Mouse (Mus musculus) C2C12 (cell line): Measurements from ENCODE around the gene Sdk1.

Source experiments
- CEBPB ChIP-seq: IDR thresholded peaks from one replicate; pipeline ENCODE4 v1.6.1; 2011; ENCODE audit warnings: low read depth, mild to moderate bottlenecking, control low read depth, moderate library complexity
- FOSL1 ChIP-seq: IDR thresholded peaks from one replicate; pipeline ENCODE4 v1.8.0; 2011; ENCODE audit warnings: mild to moderate bottlenecking, low read length; ENCODE audit not compliant: poor library complexity, insufficient read depth, severe bottlenecking

GRCm38 (mm10) chr5:141391153-141391552 is 149.9 kb downstream of the Sdk1 start:
- no peak for TF ChIP-seq CEBPB
- no peak for TF ChIP-seq FOSL1
